Mouse (Mus musculus) ovary, postnatal 10 days (tissue): ENCODE data around the gene Scnn1g.
A peak's percentile ranks its signal among the peaks of the same experiment; 100 is the strongest.

Source experiments
- DNase-seq: peaks from one replicate; pipeline ENCODE4 v3.0.0; 2022; ENCODE audit warnings: low spot score

Scnn1g gene

GRCm38 (mm10) chr7:121734171-121734831 lies at the start of gene Scnn1g:
Gene Scnn1g (plus strand): TSS chr7:121734479.
- peak; percentile 71 for DNase-seq

GRCm38 (mm10) chr7:121685140-121685984 lies 48.9 kb upstream of the Scnn1g start:
- DNase-seq: no peak

- DNase-seq: no peak
Measured at GRCm38 (mm10) chr7:121689338-121689737, 44.9 kb upstream of the Scnn1g start.

GRCm38 (mm10) chr7:121691803-121692202 lies 42.5 kb upstream of the Scnn1g start:
- DNase-seq: no peak

GRCm38 (mm10) chr7:121697170-121697569 lies 37.1 kb upstream of the Scnn1g start:
- no peak for DNase-seq

GRCm38 (mm10) chr7:121697574-121697973 lies 36.7 kb upstream of the Scnn1g start:
- DNase-seq: no peak

GRCm38 (mm10) chr7:121699218-121699617 lies 35.1 kb upstream of the Scnn1g start:
- DNase-seq: no peak

GRCm38 (mm10) chr7:121700480-121700879 lies 33.8 kb upstream of the Scnn1g start:
- DNase-seq: no peak

GRCm38 (mm10) chr7:121701983-121702382 lies 32.3 kb upstream of the Scnn1g start:
- DNase-seq: no peak

GRCm38 (mm10) chr7:121705051-121705450 lies 29.2 kb upstream of the Scnn1g start:
- no peak for DNase-seq

GRCm38 (mm10) chr7:121706411-121707072 lies 27.7 kb upstream of the Scnn1g start:
- DNase-seq: peak; percentile 10

GRCm38 (mm10) chr7:121707073-121707667 lies 27.1 kb upstream of the Scnn1g start, which contains the start of gene Usp31:
Gene Usp31 (minus strand): TSS chr7:121707253.
- peak; percentile 78 for DNase-seq

GRCm38 (mm10) chr7:121711171-121711570 lies 23.1 kb upstream of the Scnn1g start:
- no peak for DNase-seq

GRCm38 (mm10) chr7:121717031-121717430 lies 17.2 kb upstream of the Scnn1g start:
- DNase-seq: no peak

- DNase-seq: peak; percentile 13
Measured at GRCm38 (mm10) chr7:121730225-121730624, 4.1 kb upstream of the Scnn1g start.

GRCm38 (mm10) chr7:121737511-121738415 lies 3.5 kb downstream of the Scnn1g start:
- DNase-seq: no peak

GRCm38 (mm10) chr7:121750244-121750643 lies 16.0 kb downstream of the Scnn1g start:
- no peak for DNase-seq

GRCm38 (mm10) chr7:121754748-121755147 lies 20.5 kb downstream of the Scnn1g start:
- no peak for DNase-seq

- DNase-seq: no peak
Measured at GRCm38 (mm10) chr7:121763328-121763727, 29.0 kb downstream of the Scnn1g start.

GRCm38 (mm10) chr7:121767900-121768299 lies 33.6 kb downstream of the Scnn1g start:
- no peak for DNase-seq

GRCm38 (mm10) chr7:121768983-121769382 lies 34.7 kb downstream of the Scnn1g start:
- no peak for DNase-seq
